Mouse (Mus musculus) limb, embryonic 10.5 days (tissue): Measurements from ENCODE around the gene Zc3h12a. TPM values are rescaled to one million over a fixed set of nuclear protein-coding genes. Genes with fewer than 3 reads are reported as not detected.

ENCODE experiments used
- DNase-seq: peaks from one replicate; pipeline ENCODE4 v3.0.0-alpha.2; 2017; ENCODE audit warnings: low spot score
- H3K27ac ChIP-seq: fragments of 300-500 bp; sonication (generic); 2 replicates; pipeline ENCODE4 v1.5.1; 2016; ENCODE audit warnings: mild to moderate bottlenecking
- H3K27me3 ChIP-seq: fragments of 300-500 bp; sonication (generic); 2 replicates; pipeline ENCODE4 v1.6.1; 2016; ENCODE audit warnings: low read depth, mild to moderate bottlenecking; ENCODE audit not compliant: poor library complexity, severe bottlenecking
- H3K36me3 ChIP-seq: fragments of 300-500 bp; sonication (generic); 2 replicates; pipeline ENCODE4 v1.6.1; 2016; ENCODE audit warnings: mild to moderate bottlenecking, moderate library complexity
- H3K4me1 ChIP-seq: fragments of 300-500 bp; sonication (generic); 2 replicates; pipeline ENCODE4 v1.6.1; 2016
- H3K4me3 ChIP-seq: fragments of 300-500 bp; sonication (generic); 2 replicates; pipeline ENCODE4 v1.5.1; 2016; ENCODE audit warnings: mild to moderate bottlenecking, moderate library complexity
- H3K9me3 ChIP-seq: fragments of 300-500 bp; sonication (generic); replicated peaks from 2 replicates; pipeline ENCODE4 v1.6.1; 2016; ENCODE audit warnings: mild to moderate bottlenecking
- WGBS: fragments of 180-500 bp; shearing (Covaris S2); methylation state at CpG from one replicate; pipeline ENCODE4 v1.1.7; 2016; 5-methylcytosine and 5-hydroxymethylcytosine counted together
- polyA plus RNA-seq: library from polyadenylated mRNA; unstranded; fragments of >200 nt; fragmentation: Nextera tagmentation; extraction: Ambion mirVana; gene quantifications from 2 replicates; pipeline ENCODE4 v1.2.1, GENCODE M21; 2016

The Zc3h12a gene
- polyA plus RNA-seq, 1 experiment from 2014 or later = 0.58 TPM

GRCm38 (mm10) chr4:125119721-125120120, 7.9 kb downstream of the Zc3h12a start:
- H3K9me3 ChIP-seq = no peaks in the 10 kb centered on the region
- peaks cover 48% of the 10 kb centered on the region for H3K4me1 ChIP-seq
- no peak overlapping the region for H3K4me3 ChIP-seq

DNA sequence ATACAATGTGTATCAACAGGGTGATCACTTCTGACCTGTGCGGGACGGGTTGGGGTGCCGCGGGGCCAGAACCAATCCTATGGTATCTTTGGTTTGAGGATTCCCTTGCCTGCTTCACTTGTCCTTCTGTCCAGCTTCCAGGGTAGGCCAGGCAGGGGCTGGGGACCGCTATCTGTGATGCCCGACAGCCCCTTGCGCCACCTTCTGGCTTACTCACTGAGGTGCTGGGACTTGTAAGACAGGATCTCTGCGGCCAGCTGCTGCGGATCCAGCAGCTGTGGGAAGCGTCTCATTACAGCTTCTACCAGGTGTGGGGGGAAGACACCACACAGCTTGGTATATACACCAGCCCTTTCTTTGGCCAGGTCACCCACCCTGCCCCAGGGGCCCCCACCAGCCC, 8.6 kb downstream of the Zc3h12a start:
- peaks cover 48% of the 10 kb centered on the region for H3K4me1 ChIP-seq
- peaks cover 27% of the 10 kb centered on the region for H3K27me3 ChIP-seq
- peak; percentile 64 for DNase-seq
- no peak overlapping the region for H3K27ac ChIP-seq
- H3K36me3 ChIP-seq = no peaks in the 10 kb centered on the region
- no peaks in the 10 kb centered on the region for H3K9me3 ChIP-seq
- 24% methylated on average over 10 of the region's 10 CpGs for WGBS
- H3K4me3 ChIP-seq = no peak overlapping the region

More at GRCm38 (mm10) chr4:125119721-125120120, 7.9 kb downstream of the Zc3h12a start:
- no peak for DNase-seq
- WGBS = 95% methylated on average over 11 of the region's 11 CpGs
- Histone ChIP-seq H3K27me3 (peaks cover 33% of the 10 kb centered on the region), H3K27ac (no peak overlapping the region), H3K36me3 (no peaks in the 10 kb centered on the region)

- H3K9me3 ChIP-seq = no peaks in the 10 kb centered on the region
- peaks cover 25% of the 10 kb centered on the region for H3K27me3 ChIP-seq
- H3K36me3 ChIP-seq = no peaks in the 10 kb centered on the region
- no peak overlapping the region for H3K27ac ChIP-seq
- H3K4me3 ChIP-seq = no peak overlapping the region
- WGBS = 88% methylated on average over 7 of the region's 7 CpGs
- DNase-seq = no peak
- peaks cover 38% of the 10 kb centered on the region for H3K4me1 ChIP-seq
Observed at GRCm38 (mm10) chr4:125117902-125118320, 9.7 kb downstream of the Zc3h12a start.

DNA sequence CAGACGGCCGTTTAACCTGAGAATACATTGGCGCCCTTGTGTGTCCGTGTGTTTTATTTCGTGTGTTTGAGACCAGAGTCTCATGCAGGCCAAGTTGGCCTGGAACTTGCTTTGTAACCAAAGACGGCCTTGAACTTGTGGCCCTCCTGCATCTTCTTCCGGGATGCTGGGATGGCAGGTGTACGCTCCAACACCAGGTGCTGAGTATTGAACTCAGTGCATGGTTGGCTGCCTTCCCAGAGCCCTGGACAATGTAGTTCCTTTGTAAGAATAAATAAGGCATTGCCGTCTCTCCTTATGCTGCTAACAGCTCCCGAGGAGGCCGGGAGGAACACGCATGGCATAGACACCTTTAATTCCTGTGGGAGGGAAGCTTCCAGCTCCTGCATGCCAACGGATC, 10.7 kb downstream of the Zc3h12a start:
- no peak for DNase-seq
- Histone ChIP-seq H3K4me1 (peaks cover 28% of the 10 kb centered on the region), H3K27ac (no peak overlapping the region), H3K27me3 (peaks cover 25% of the 10 kb centered on the region), H3K4me3 (no peak overlapping the region), H3K36me3 (peaks cover 1% of the 10 kb centered on the region; the same call in 1 of the 2 replicates), H3K9me3 (no peaks in the 10 kb centered on the region)
- WGBS = 89% methylated on average over 13 of the region's 13 CpGs

DNA sequence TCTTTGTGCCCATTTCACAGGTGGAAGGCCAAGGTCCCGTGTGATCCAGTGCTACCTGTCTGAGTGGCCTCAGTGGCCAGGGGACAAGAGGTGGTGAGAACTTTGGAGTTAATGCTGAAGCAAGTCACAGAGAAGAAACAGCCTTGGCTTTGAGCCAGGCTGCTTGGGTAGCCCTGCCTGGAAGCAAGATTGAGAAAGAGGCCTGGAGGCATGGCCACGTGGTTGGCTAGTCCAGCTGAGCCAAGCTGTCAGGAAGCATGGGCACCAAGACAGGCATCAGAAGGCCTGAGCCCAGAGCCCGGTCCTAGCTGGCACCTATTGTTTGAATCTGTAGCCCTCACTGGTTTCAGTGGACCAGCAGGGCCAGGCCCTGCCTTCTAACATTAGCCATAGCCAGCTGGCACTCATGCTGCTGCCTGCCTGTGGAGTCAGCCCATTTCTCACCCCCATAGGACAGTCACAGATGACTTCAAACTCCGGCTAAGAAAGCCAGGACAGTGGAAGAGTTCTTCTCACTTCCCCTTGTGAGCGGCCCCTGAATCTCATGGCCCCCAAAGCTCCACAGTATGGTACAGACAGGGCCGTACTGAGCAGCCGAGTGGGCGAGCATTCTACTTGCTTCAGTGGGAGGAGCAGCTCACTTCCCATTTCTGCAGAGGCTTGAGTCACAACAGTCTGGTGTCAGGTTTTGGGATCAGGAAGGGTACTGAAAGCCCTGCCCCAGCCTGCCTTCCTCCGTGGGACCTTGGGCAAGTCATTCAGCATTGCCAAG, 11.4 kb downstream of the Zc3h12a start:
- DNase-seq = no peak
- Histone ChIP-seq H3K4me3 (no peak overlapping the region), H3K9me3 (no peaks in the 10 kb centered on the region), H3K27me3 (peaks cover 24% of the 10 kb centered on the region), H3K36me3 (peaks cover 8% of the 10 kb centered on the region), H3K4me1 (peaks cover 28% of the 10 kb centered on the region), H3K27ac (peak overlapping the region; percentile 78)
- 81% methylated on average over 9 of the region's 9 CpGs for WGBS

DNA sequence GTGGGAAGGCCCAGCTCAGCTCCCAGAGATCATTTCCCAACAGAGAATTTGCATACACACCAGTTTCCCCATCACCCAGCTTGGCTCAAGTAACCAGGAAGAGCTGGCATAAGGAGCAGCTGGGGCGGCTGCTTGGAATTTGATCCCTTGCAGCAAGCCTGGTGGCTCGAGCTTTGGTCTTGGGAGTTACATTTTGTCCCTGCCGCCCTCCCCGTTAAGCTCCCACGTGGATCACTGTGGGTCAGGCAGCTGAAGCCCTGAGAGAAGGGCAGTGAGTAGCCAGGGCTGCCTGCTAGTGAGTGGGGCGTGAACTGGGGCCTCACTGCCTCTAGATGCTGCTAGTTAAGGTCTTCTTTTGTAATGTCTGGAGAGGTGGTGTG, 11.9 kb downstream of the Zc3h12a start:
- Histone ChIP-seq H3K27ac (peak overlapping the region; percentile 78), H3K4me3 (no peak overlapping the region), H3K36me3 (peaks cover 14% of the 10 kb centered on the region), H3K4me1 (peaks cover 33% of the 10 kb centered on the region), H3K9me3 (no peaks in the 10 kb centered on the region), H3K27me3 (peaks cover 18% of the 10 kb centered on the region)
- WGBS = 18% methylated on average over 6 of the region's 6 CpGs
- DNase-seq = no peak

GRCm38 (mm10) chr4:125115081-125115480, 12.6 kb downstream of the Zc3h12a start:
- WGBS = 81% methylated on average over 4 of the region's 4 CpGs

DNA sequence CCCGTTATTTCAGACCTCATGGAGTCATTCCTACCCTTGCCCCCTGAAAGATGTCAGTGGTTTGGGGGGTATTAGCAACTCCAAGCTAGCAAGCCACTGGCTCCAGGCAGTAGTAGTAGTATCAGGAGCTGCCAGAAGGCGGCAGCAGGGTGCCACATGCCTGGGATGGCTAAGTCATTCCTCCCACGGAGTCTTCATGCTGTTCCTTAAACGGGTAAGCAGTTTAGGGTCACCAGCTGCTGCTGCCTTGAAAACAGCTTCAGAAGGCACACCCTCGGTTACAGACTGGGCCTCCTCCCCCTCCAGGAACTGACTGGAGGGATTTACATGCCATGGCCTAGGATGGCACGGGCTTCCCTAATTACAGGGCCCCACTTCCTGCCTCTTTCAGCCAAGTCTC, 13.0 kb downstream of the Zc3h12a start:
- 11% methylated on average over 6 of the region's 6 CpGs for WGBS
- peak; percentile 83 for DNase-seq
- Histone ChIP-seq H3K27me3 (peaks cover 8% of the 10 kb centered on the region), H3K4me3 (no peak overlapping the region), H3K9me3 (no peaks in the 10 kb centered on the region), H3K4me1 (peaks cover 39% of the 10 kb centered on the region), H3K27ac (peak overlapping the region; percentile 78), H3K36me3 (peaks cover 20% of the 10 kb centered on the region)

More at GRCm38 (mm10) chr4:125115081-125115480, 12.6 kb downstream of the Zc3h12a start:
- peaks cover 19% of the 10 kb centered on the region for H3K36me3 ChIP-seq
- peaks cover 12% of the 10 kb centered on the region for H3K27me3 ChIP-seq
- peaks cover 39% of the 10 kb centered on the region for H3K4me1 ChIP-seq
- no peak for DNase-seq
- H3K4me3 ChIP-seq = no peak overlapping the region
- H3K9me3 ChIP-seq = no peaks in the 10 kb centered on the region
- peak overlapping the region; percentile 78 for H3K27ac ChIP-seq

GRCm38 (mm10) chr4:125105354-125105753, 22.3 kb downstream of the Zc3h12a start:
- H3K4me1 ChIP-seq = peaks cover 24% of the 10 kb centered on the region
- no peaks in the 10 kb centered on the region for H3K9me3 ChIP-seq
- H3K27me3 ChIP-seq = no peaks in the 10 kb centered on the region
- no peak for DNase-seq
- no peak overlapping the region for H3K27ac ChIP-seq
- H3K4me3 ChIP-seq = no peak overlapping the region
- H3K36me3 ChIP-seq = peaks cover 70% of the 10 kb centered on the region
- WGBS = 86% methylated on average over 9 of the region's 9 CpGs

DNA sequence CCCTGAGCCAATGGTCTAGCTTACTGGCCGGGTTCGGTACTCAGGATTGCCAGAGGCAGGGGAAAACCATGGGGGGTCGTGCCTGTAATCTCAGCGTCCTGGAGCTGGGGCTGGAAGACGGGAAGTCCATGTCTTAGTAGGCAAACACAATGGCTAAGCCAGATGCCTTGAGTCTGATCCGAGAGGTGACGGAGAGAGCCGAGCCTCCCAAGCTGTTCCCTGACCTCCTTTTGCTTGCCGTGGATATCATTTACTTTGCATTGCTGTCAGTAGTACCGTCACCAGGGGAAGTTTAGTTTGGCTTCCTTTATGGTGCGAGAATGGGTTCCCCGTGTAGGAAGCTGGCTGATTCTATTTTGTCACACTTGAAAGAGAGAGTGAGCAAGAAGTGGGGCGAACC, 26.3 kb downstream of the Zc3h12a start:
- H3K27me3 ChIP-seq = no peaks in the 10 kb centered on the region
- no peak overlapping the region for H3K27ac ChIP-seq
- H3K36me3 ChIP-seq = peaks cover 55% of the 10 kb centered on the region
- 81% methylated on average over 13 of the region's 13 CpGs for WGBS
- H3K4me3 ChIP-seq = no peak overlapping the region
- no peak for DNase-seq
- H3K9me3 ChIP-seq = no peaks in the 10 kb centered on the region
- peaks cover 13% of the 10 kb centered on the region for H3K4me1 ChIP-seq

DNA sequence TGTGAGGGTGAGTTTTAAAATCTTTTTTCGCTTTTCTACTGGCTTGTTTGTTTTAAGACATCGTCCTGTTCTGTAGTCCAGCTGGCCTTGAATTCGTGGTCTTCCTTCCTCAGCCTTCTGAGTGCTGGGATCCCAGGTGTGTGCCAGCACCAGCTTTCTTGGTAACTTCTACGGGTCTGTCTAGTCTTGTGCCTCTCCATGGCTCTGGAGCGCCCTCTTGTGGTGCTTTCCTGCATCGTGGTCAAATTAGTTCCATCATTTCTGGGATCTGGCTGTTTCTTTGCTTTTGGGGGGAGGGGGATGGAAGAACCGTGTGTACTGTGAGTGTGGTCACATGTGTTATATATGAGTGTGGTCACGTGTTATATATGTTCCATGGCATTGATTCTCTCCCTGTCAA, 28.2 kb downstream of the Zc3h12a start:
- DNase-seq = peak; percentile 95
- Histone ChIP-seq H3K36me3 (peaks cover 40% of the 10 kb centered on the region), H3K4me1 (peaks cover 11% of the 10 kb centered on the region), H3K4me3 (no peak overlapping the region), H3K27me3 (no peaks in the 10 kb centered on the region), H3K27ac (no peak overlapping the region), H3K9me3 (no peaks in the 10 kb centered on the region)
- WGBS = 11% methylated on average over 8 of the region's 8 CpGs

DNA sequence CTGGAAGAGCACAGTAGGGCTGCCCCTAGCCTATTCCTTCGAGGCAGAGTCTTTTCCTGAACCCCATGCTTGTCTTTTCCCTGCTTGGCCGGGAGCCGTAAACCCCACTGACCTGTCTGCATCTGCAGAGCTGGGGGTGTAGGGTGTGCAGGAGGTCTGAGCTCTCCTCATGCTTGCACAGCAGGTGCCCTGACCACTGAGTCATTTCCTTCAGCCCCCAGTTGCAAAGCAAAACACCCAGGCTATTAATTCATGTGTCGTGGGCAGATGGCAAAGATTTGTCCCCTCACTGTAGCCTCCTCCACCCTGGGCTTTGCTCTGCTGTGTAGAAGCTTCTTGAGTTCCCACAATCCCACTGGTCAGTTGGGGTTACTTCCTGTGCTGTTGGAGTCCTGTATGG, 30.2 kb downstream of the Zc3h12a start:
- no peak overlapping the region for H3K4me3 ChIP-seq
- H3K4me1 ChIP-seq = peaks cover 11% of the 10 kb centered on the region
- WGBS = 90% methylated on average over 4 of the region's 4 CpGs
- peaks cover 42% of the 10 kb centered on the region for H3K36me3 ChIP-seq
- no peaks in the 10 kb centered on the region for H3K27me3 ChIP-seq
- DNase-seq = no peak
- H3K27ac ChIP-seq = no peak overlapping the region
- H3K9me3 ChIP-seq = no peaks in the 10 kb centered on the region

GRCm38 (mm10) chr4:125096066-125096465, 31.6 kb downstream of the Zc3h12a start:
- Histone ChIP-seq H3K9me3 (no peaks in the 10 kb centered on the region), H3K4me3 (no peak overlapping the region), H3K4me1 (peaks cover 5% of the 10 kb centered on the region), H3K27ac (no peak overlapping the region), H3K36me3 (peaks cover 42% of the 10 kb centered on the region), H3K27me3 (no peaks in the 10 kb centered on the region)
- 91% methylated on average over 5 of the region's 5 CpGs for WGBS
- DNase-seq = no peak
